10 mouse cellular contexts compared by ENCODE assay signal in the genomic region with DNA sequence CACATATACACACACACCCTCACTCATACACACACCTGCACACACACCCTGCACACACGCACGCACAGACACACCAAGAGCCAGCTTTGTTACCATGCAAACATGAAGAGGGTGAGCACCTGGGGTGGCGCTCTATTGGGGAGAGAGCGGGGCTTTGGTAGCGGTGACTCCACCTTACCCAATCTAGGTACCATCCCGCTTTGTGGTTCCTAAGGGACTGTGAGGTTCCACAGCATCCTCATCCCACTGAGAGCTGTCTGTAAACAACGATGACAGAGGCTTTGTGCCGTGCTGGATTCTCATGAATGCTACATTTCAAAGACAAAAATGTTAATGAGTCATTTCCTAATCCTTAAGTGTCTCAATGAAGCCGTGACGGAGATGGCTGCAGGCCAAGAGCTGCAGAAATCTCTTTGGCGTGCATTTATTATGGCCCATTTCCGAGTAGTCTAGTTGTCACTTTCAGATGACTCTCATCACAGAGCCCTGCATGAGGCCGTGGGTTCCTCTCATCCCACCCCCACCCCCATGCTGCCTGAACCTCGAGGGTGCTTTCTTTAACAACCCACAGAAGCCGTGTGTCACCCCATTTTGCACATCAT. TPM values are rescaled to one million over a fixed set of nuclear protein-coding genes. Genes with fewer than 3 reads are reported as not detected.
DNase-seq lines count a peak whose midpoint lies in the region; ATAC-seq and TF ChIP-seq lines count a peak whose summit lies in the region.
"Had no signal": no experiment of that assay in that cellular context is flagged by ENCODE, and none has a peak within 500 bp of the region (broad histone marks: within the 10 kb centered on the region; RNA-seq: fewer than 3 reads in every experiment).

No protein-coding gene starts in this region.

- peaks cover 20% of the 10 kb centered on the region for H3K4me1 ChIP-seq in forebrain, embryonic 13.5 days
- no peaks in the 10 kb centered on the region for H3K4me1 ChIP-seq in forebrain, embryonic 11.5 days (replicated peaks; ENCODE audit: control insufficient read depth, insufficient read depth, low read length)
- no peaks in the 10 kb centered on the region for H3K4me1 ChIP-seq in kidney, adult 2 months (ENCODE audit: control insufficient read depth, insufficient read depth, low read length)
- peaks cover 32% of the 10 kb centered on the region for H3K4me1 ChIP-seq in lung, embryonic 15.5 days
- H3K4me1 ChIP-seq: megakaryocyte, embryonic 14.5 days had no signal

- H3K9ac ChIP-seq in forebrain, embryonic 13.5 days: no peak overlapping the region
- no peak overlapping the region for H3K9ac ChIP-seq in forebrain, embryonic 11.5 days (ENCODE audit: low read length)
- H3K9ac ChIP-seq in lung, embryonic 15.5 days: no peak overlapping the region

- 36% methylated on average over 15 of the region's 15 CpGs for WGBS in forebrain, embryonic 13.5 days
- 71% methylated on average over 15 of the region's 15 CpGs for WGBS in forebrain, embryonic 11.5 days
- WGBS in kidney, adult 2 months: 53% methylated on average over 15 of the region's 15 CpGs
- WGBS in lung, embryonic 15.5 days: 38% methylated on average over 15 of the region's 15 CpGs

- no peak overlapping the region for H3K4me3 ChIP-seq in forebrain, embryonic 13.5 days
- H3K4me3 ChIP-seq in forebrain, embryonic 11.5 days (ENCODE audit: low read depth, low read length): no peak overlapping the region
- H3K4me3 ChIP-seq in kidney, adult 2 months (ENCODE audit: insufficient read depth, low read depth, low read length): no peak overlapping the region
- H3K4me3 ChIP-seq in lung, embryonic 15.5 days: no peak overlapping the region
- H3K4me3 ChIP-seq: megakaryocyte, embryonic 14.5 days had no signal

- H3K36me3 ChIP-seq in forebrain, embryonic 13.5 days (ENCODE audit: poor library complexity, severe bottlenecking): no peaks in the 10 kb centered on the region
- H3K36me3 ChIP-seq in forebrain, embryonic 11.5 days (ENCODE audit: control insufficient read depth, insufficient read depth, low read length): no peaks in the 10 kb centered on the region
- H3K36me3 ChIP-seq in kidney, adult 2 months (ENCODE audit: control insufficient read depth, insufficient read depth, low read length): no peaks in the 10 kb centered on the region
- no peaks in the 10 kb centered on the region for H3K36me3 ChIP-seq in lung, embryonic 15.5 days
- H3K36me3 ChIP-seq: G1E had no signal

- peak overlapping the region; percentile 55; the same call in 1 of the 2 replicates for H3K27ac ChIP-seq in forebrain, embryonic 13.5 days
- H3K27ac ChIP-seq in forebrain, embryonic 11.5 days (ENCODE audit: low read depth, low read length): no peak overlapping the region
- H3K27ac ChIP-seq in kidney, adult 2 months (ENCODE audit: insufficient read depth, low read depth, low read length): no peak overlapping the region
- H3K27ac ChIP-seq in lung, embryonic 15.5 days: 0 out of 2 replicates have a peak overlapping the region, but pooled peaks have one; percentile 34

- H3K27me3 ChIP-seq in forebrain, embryonic 13.5 days: peaks cover 12% of the 10 kb centered on the region; the same call in 1 of the 2 replicates
- no peaks in the 10 kb centered on the region for H3K27me3 ChIP-seq in forebrain, embryonic 11.5 days (ENCODE audit: control insufficient read depth, insufficient read depth, low read length)
- H3K27me3 ChIP-seq in kidney, adult 2 months (replicated peaks; ENCODE audit: control insufficient read depth, insufficient read depth, low read length): no peaks in the 10 kb centered on the region
- H3K27me3 ChIP-seq in lung, embryonic 15.5 days: no peaks in the 10 kb centered on the region

- DNase-seq in forebrain, embryonic 11.5 days (ENCODE audit: low spot score): no peak
- peak; percentile 56 for DNase-seq in 3T3-L1 (ENCODE audit: low read depth, low spot score)
- DNase-seq in kidney, adult 2 months: peak; percentile 78
- DNase-seq in embryo, embryonic 10 days (ENCODE audit: low spot score): no peak
- DNase-seq in cerebellum, adult 11-12 months: no peak

- TF ChIP-seq CTCF in kidney, adult 2 months (conservative IDR thresholded peaks at IDR 0.05; ENCODE audit: insufficient read depth, insufficient read length, low read depth, low read length): no peak

- peak; percentile 80 for ATAC-seq in forebrain, embryonic 13.5 days
- no peak for ATAC-seq in forebrain, embryonic 11.5 days (replicated peaks; ENCODE audit: low FRiP score)
- ATAC-seq in common myeloid progenitor, adult 5-6 weeks (replicated peaks; ENCODE audit: low read depth, poor library complexity, severe bottlenecking): peak; percentile 26; the same call in 1 of the 2 replicates
- ATAC-seq in lung, embryonic 15.5 days (ENCODE audit: borderline replicate concordance, extremely low read depth, low FRiP score, low TSS enrichment): peak; percentile 58

- H3K4me2 ChIP-seq in forebrain, embryonic 13.5 days: peak overlapping the region; percentile 30
- H3K4me2 ChIP-seq in forebrain, embryonic 11.5 days (ENCODE audit: low read depth, low read length, severe bottlenecking): no peak overlapping the region
- H3K4me2 ChIP-seq in lung, embryonic 15.5 days: no peak overlapping the region

- TF ChIP-seq POLR2A in kidney, adult 2 months (IDR thresholded peaks at IDR 0.05; ENCODE audit: low read depth, low read length): no peak

- no peaks in the 10 kb centered on the region for H3K9me3 ChIP-seq in forebrain, embryonic 13.5 days (replicated peaks)
- no peaks in the 10 kb centered on the region for H3K9me3 ChIP-seq in forebrain, embryonic 11.5 days (ENCODE audit: control insufficient read depth, low read length)
- no peaks in the 10 kb centered on the region for H3K9me3 ChIP-seq in lung, embryonic 15.5 days
- H3K9me3 ChIP-seq: G1E; megakaryocyte, embryonic 14.5 days had no signal

RNA-seq across cellular contexts. Expression of a gene that starts 10.5 kb away (rescaled TPM):
- polyA plus RNA-seq in forebrain, embryonic 13.5 days (2015; fragmentation: Nextera tagmentation; extraction: Ambion mirVana): 3.8 TPM in 2 replicates
- 4.0 and 5.1 TPM in 2 replicates for polyA plus RNA-seq in forebrain, embryonic 11.5 days (2014; fragmentation: Nextera tagmentation; extraction: Ambion mirVana)
- total RNA-seq in common myeloid progenitor, adult 5-6 weeks (2017): 0.68 TPM in 1 of 2 replicates, not detected in the other
- 1.8 and 3.3 TPM in 2 replicates for polyA plus RNA-seq in kidney, adult 2 months (2012; rRNA removed)
- polyA plus RNA-seq in lung, embryonic 15.5 days (2015; fragmentation: Nextera tagmentation; extraction: Ambion mirVana): 12.9 and 15.1 TPM in 2 replicates
- polyA plus RNA-seq: G1E had no signal

Comparison
In these comparisons a context has a peak if more than half of its experiments do, and no peak if none do; other contexts are left out.
1. H3K27ac ChIP-seq: peak in forebrain, embryonic 13.5 days (single experiment) and lung, embryonic 15.5 days (single experiment); none in forebrain, embryonic 11.5 days (single experiment) and kidney, adult 2 months (single experiment).
2. DNase-seq: peak in 3T3-L1 (single experiment) and kidney, adult 2 months (single experiment); none in forebrain, embryonic 11.5 days (single experiment), embryo, embryonic 10 days (single experiment) and cerebellum, adult 11-12 months (single experiment).